Mouse (Mus musculus) intestine, postnatal 0 days (tissue): ENCODE results near the gene Ndufs8. TPM values are rescaled to one million over a fixed set of nuclear protein-coding genes. Genes with fewer than 3 reads are reported as not detected.

ENCODE experiments used
- ATAC-seq: fragments of 200-750 bp; cut with Nextera tagmentation; 2 replicates; pipeline ENCODE4 v1.8.0; 2017; ENCODE audit warnings: mild to moderate bottlenecking, moderate TSS enrichment, moderate library complexity
- H3K27ac ChIP-seq: fragments of 300-500 bp; sonication (generic); 2 replicates; pipeline ENCODE4 v1.5.1; 2014; ENCODE audit warnings: mild to moderate bottlenecking, low read depth, low read length, moderate library complexity
- H3K27me3 ChIP-seq: fragments of 300-500 bp; sonication (generic); replicated peaks from 2 replicates; pipeline ENCODE4 v1.6.1; 2014; ENCODE audit warnings: low read length, mixed read lengths; ENCODE audit not compliant: control insufficient read depth, insufficient read depth
- H3K36me3 ChIP-seq: fragments of 300-500 bp; sonication (generic); 2 replicates; pipeline ENCODE4 v1.6.1; 2014; ENCODE audit warnings: mild to moderate bottlenecking, moderate library complexity; ENCODE audit not compliant: control insufficient read depth, insufficient read depth
- H3K4me1 ChIP-seq: fragments of 300-500 bp; sonication (generic); replicated peaks from 2 replicates; pipeline ENCODE4 v1.6.1; 2014; ENCODE audit warnings: antibody characterized with exemption, low read length, mixed read lengths; ENCODE audit not compliant: control insufficient read depth, insufficient read depth
- H3K4me2 ChIP-seq: fragments of 300-500 bp; sonication (generic); replicated peaks from 2 replicates; pipeline ENCODE4 v1.6.1; 2014; ENCODE audit warnings: low read depth, mild to moderate bottlenecking, moderate library complexity
- H3K4me3 ChIP-seq: fragments of 300-500 bp; sonication (generic); 2 replicates; pipeline ENCODE4 v1.5.1; 2014; ENCODE audit warnings: low read depth, low read length
- H3K9ac ChIP-seq: fragments of 300-500 bp; sonication (generic); 2 replicates; pipeline ENCODE4 v1.6.1; 2014; ENCODE audit warnings: mild to moderate bottlenecking, low read depth, low read length
- H3K9me3 ChIP-seq: fragments of 300-500 bp; sonication (generic); 2 replicates; pipeline ENCODE4 v1.6.1; 2016; ENCODE audit warnings: mixed run types; ENCODE audit not compliant: control insufficient read depth
- CTCF ChIP-seq: sonication (generic); IDR thresholded peaks from 2 replicates; pipeline ENCODE4 v1.5.1; 2016; ENCODE audit warnings: low read depth, mild to moderate bottlenecking, control low read depth, antibody characterized with exemption, moderate library complexity
- WGBS: fragments of 180-500 bp; shearing (Covaris S2); extraction: QIAGEN DNeasy Blood & Tissue Kit; methylation state at CpG from one replicate; pipeline ENCODE4 v1.1.7; 2014; 5-methylcytosine and 5-hydroxymethylcytosine counted together
- polyA plus RNA-seq: library from polyadenylated mRNA; unstranded; fragments of >200 nt; fragmentation: Nextera tagmentation; extraction: Ambion mirVana; gene quantifications from 2 replicates; pipeline ENCODE4 v1.2.1, GENCODE M21; 2015

Ndufs8 gene
- polyA plus RNA-seq, 1 experiment from 2014 or later, result 317 TPM

- Histone ChIP-seq H3K4me1 (no peaks in the 10 kb centered on the region), H3K36me3 (peaks cover 22% of the 10 kb centered on the region), H3K27me3 (no peaks in the 10 kb centered on the region), H3K4me2 (no peak overlapping the region), H3K9ac (no peak overlapping the region), H3K27ac (no peak overlapping the region), H3K9me3 (no peaks in the 10 kb centered on the region), H3K4me3 (no peak overlapping the region)
- ATAC-seq, result no peak
- WGBS, result 66% methylated on average over 1 of the region's 1 CpGs
- TF ChIP-seq CTCF, result no peak
Observed at GRCm38 (mm10) chr19:3868290-3868689, 44.3 kb downstream of the Ndufs8 start.

- Histone ChIP-seq H3K4me3 (no peak overlapping the region), H3K4me2 (no peak overlapping the region), H3K9ac (no peak overlapping the region), H3K27me3 (no peaks in the 10 kb centered on the region), H3K9me3 (no peaks in the 10 kb centered on the region), H3K27ac (no peak overlapping the region), H3K4me1 (no peaks in the 10 kb centered on the region), H3K36me3 (peaks cover 16% of the 10 kb centered on the region)
- WGBS, result 79% methylated on average over 2 of the region's 2 CpGs
- ATAC-seq, result no peak
- TF ChIP-seq CTCF, result peak; percentile 57
Observed at GRCm38 (mm10) chr19:3864960-3865359, 47.6 kb downstream of the Ndufs8 start.

GRCm38 (mm10) chr19:3862713-3863112 is 49.9 kb downstream of the Ndufs8 start:
- Histone ChIP-seq H3K9ac (no peak overlapping the region), H3K27ac (no peak overlapping the region), H3K4me3 (no peak overlapping the region), H3K9me3 (no peaks in the 10 kb centered on the region), H3K36me3 (peaks cover 16% of the 10 kb centered on the region), H3K27me3 (no peaks in the 10 kb centered on the region), H3K4me2 (no peak overlapping the region), H3K4me1 (no peaks in the 10 kb centered on the region)
- no peak for ATAC-seq
- 60% methylated on average over 2 of the region's 2 CpGs for WGBS
- TF ChIP-seq CTCF, result no peak

Other genes with a start within 250 kb of the Ndufs8 start
- 2.8 and 3.2 TPM in 2 replicates for gene Lrp5, start 226.2 kb downstream of the Ndufs8 start, polyA plus RNA-seq
- 215 and 238 TPM in 2 replicates for gene 1810055G02Rik, start 204.5 kb downstream of the Ndufs8 start, polyA plus RNA-seq
- gene Kmt5b, start 145.4 kb downstream of the Ndufs8 start, polyA plus RNA-seq, result 10.4 and 11.0 TPM in 2 replicates
- 113 and 155 TPM in 2 replicates for gene Chka, start 61.0 kb downstream of the Ndufs8 start, polyA plus RNA-seq
- 76.2 and 83.0 TPM in 2 replicates for gene Tcirg1, start 5.6 kb downstream of the Ndufs8 start, polyA plus RNA-seq
- gene Aldh3b1, start 17.0 kb upstream of the Ndufs8 start, polyA plus RNA-seq, result 16.1 and 17.4 TPM in 2 replicates
- gene Unc93b1, start 22.4 kb upstream of the Ndufs8 start, polyA plus RNA-seq, result 28.3 and 29.2 TPM in 2 replicates
- gene Aldh3b3, start 45.9 kb upstream of the Ndufs8 start, polyA plus RNA-seq, result not detected in 2 replicates
- 0.17 and 0.51 TPM in 2 replicates for gene Aldh3b2, start 59.6 kb upstream of the Ndufs8 start, polyA plus RNA-seq
- gene Acy3, start 73.8 kb upstream of the Ndufs8 start, polyA plus RNA-seq, result 32.3 and 34.5 TPM in 2 replicates
- gene Tbx10, start 80.0 kb upstream of the Ndufs8 start, polyA plus RNA-seq, result 0.59 and 0.61 TPM in 2 replicates
- 31.7 and 32.9 TPM in 2 replicates for gene Nudt8, start 87.8 kb upstream of the Ndufs8 start, polyA plus RNA-seq
- 0.42 and 0.44 TPM in 2 replicates for gene Gm49405, start 87.9 kb upstream of the Ndufs8 start, polyA plus RNA-seq
- 0.64 and 0.89 TPM in 2 replicates for gene Doc2g, start 90.5 kb upstream of the Ndufs8 start, polyA plus RNA-seq
- gene Ndufv1, start 100.0 kb upstream of the Ndufs8 start, polyA plus RNA-seq, result 244 and 255 TPM in 2 replicates
- gene Gstp1, start 125.2 kb upstream of the Ndufs8 start, polyA plus RNA-seq, result 746 and 756 TPM in 2 replicates
- 151 and 182 TPM in 2 replicates for gene Gstp2, start 133.2 kb upstream of the Ndufs8 start, polyA plus RNA-seq
- 68.7 and 72.6 TPM in 2 replicates for gene Gstp3, start 146.8 kb upstream of the Ndufs8 start, polyA plus RNA-seq
- gene Cabp2, start 168.8 kb upstream of the Ndufs8 start, polyA plus RNA-seq, result not detected in 2 replicates
- 97.1 and 108 TPM in 2 replicates for gene Cdk2ap2, start 184.4 kb upstream of the Ndufs8 start, polyA plus RNA-seq
- gene Pitpnm1, start 187.2 kb upstream of the Ndufs8 start, polyA plus RNA-seq, result 13.7 and 16.3 TPM in 2 replicates
- 42.0 and 42.3 TPM in 2 replicates for gene Aip, start 213.1 kb upstream of the Ndufs8 start, polyA plus RNA-seq
- gene Gpr152, start 227.0 kb upstream of the Ndufs8 start, polyA plus RNA-seq, result not detected in 2 replicates
- 0.33 TPM in 2 replicates for gene Cabp4, start 231.3 kb upstream of the Ndufs8 start, polyA plus RNA-seq
- gene Coro1b, start 235.8 kb upstream of the Ndufs8 start, polyA plus RNA-seq, result 237 and 239 TPM in 2 replicates
- gene Ptprcap, start 240.8 kb upstream of the Ndufs8 start, polyA plus RNA-seq, result 2.7 and 3.4 TPM in 2 replicates